ENCODE assay signal across 25 mouse cellular contexts in the genomic region with DNA sequence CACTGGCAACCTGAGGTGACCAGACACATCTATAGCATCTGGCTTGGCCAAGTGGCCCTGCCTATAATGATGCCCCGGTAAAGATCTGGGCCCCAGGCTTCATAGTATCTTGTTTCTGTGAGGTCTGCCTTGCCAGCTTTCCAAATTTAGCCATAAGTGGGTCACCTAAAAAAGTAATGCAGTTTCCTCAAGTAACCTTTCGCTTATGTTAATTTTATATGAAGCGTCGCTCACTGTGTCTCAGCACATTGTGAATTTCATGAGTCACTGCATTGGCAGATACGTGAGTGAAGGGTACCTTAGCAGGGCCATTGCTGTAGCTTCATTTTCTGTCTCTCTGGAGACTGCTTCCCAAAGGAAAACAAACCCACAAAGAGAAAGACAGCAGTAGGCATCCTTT.
DNase-seq lines count a peak whose midpoint lies in the region; ATAC-seq and TF ChIP-seq lines count a peak whose summit lies in the region.
"Had no signal": no experiment of that assay in that cellular context is flagged by ENCODE, and none has a peak within 500 bp of the region (broad histone marks: within the 10 kb centered on the region; RNA-seq: fewer than 3 reads in every experiment).

No protein-coding gene starts in this region.

- H3K9ac ChIP-seq in midbrain, embryonic 16.5 days (ENCODE audit: low read depth, low read length): no peak overlapping the region
- H3K9ac ChIP-seq in midbrain, embryonic 11.5 days (ENCODE audit: low read length): no peak overlapping the region
- H3K9ac ChIP-seq: embryonic facial prominence, embryonic 12.5 days; heart, embryonic 12.5 days; hindbrain, embryonic 13.5 days; liver, embryonic 12.5 days; liver, postnatal 0 days; midbrain, embryonic 12.5 days; neural tube, embryonic 15.5 days had no signal

- peak overlapping the region; percentile 3; the same call in 1 of the 2 replicates for H3K27ac ChIP-seq in layer of hippocampus, adult 2 months
- H3K27ac ChIP-seq in midbrain, embryonic 16.5 days (ENCODE audit: low read length): no peak overlapping the region; the same call in 1 of the 2 replicates
- no peak overlapping the region for H3K27ac ChIP-seq in midbrain, embryonic 11.5 days (ENCODE audit: low read depth, low read length)
- H3K27ac ChIP-seq in limb, embryonic 10.5 days: no peak overlapping the region
- H3K27ac ChIP-seq: embryonic facial prominence, embryonic 12.5 days; heart, adult 2 months; hindbrain, embryonic 13.5 days; liver, embryonic 12.5 days; midbrain, embryonic 12.5 days; neural tube, embryonic 15.5 days had no signal

- TF ChIP-seq CTCF in layer of hippocampus, adult 2 months (conservative IDR thresholded peaks at IDR 0.05): no peak

- WGBS in midbrain, embryonic 16.5 days: 75% methylated on average over 5 of the region's 5 CpGs
- WGBS in midbrain, embryonic 11.5 days: 75% methylated on average over 5 of the region's 5 CpGs
- 94% methylated on average over 5 of the region's 5 CpGs for WGBS in limb, embryonic 10.5 days

- H3K4me1 ChIP-seq in midbrain, embryonic 16.5 days (ENCODE audit: control insufficient read depth, insufficient read depth, low read length): no peaks in the 10 kb centered on the region
- H3K4me1 ChIP-seq in midbrain, embryonic 11.5 days (ENCODE audit: control insufficient read depth, insufficient read depth, low read length): no peaks in the 10 kb centered on the region
- H3K4me1 ChIP-seq in limb, embryonic 10.5 days: no peaks in the 10 kb centered on the region
- H3K4me1 ChIP-seq: embryonic facial prominence, embryonic 12.5 days; heart, embryonic 12.5 days; hindbrain, embryonic 13.5 days; liver, embryonic 12.5 days; midbrain, embryonic 12.5 days; neural tube, embryonic 15.5 days had no signal

- H3K27me3 ChIP-seq in midbrain, embryonic 16.5 days (ENCODE audit: control insufficient read depth, insufficient read depth, low read depth, low read length): no peaks in the 10 kb centered on the region
- H3K27me3 ChIP-seq in midbrain, embryonic 11.5 days (ENCODE audit: control insufficient read depth, insufficient read depth, low read length): no peaks in the 10 kb centered on the region
- no peaks in the 10 kb centered on the region for H3K27me3 ChIP-seq in limb, embryonic 10.5 days (ENCODE audit: low read depth, poor library complexity, severe bottlenecking)
- H3K27me3 ChIP-seq: embryonic facial prominence, embryonic 12.5 days; heart, embryonic 12.5 days; hindbrain, embryonic 13.5 days; liver, embryonic 12.5 days; midbrain, embryonic 12.5 days; neural tube, embryonic 15.5 days had no signal

- H3K4me2 ChIP-seq in midbrain, embryonic 16.5 days (ENCODE audit: low read length): no peak overlapping the region
- no peak overlapping the region for H3K4me2 ChIP-seq in midbrain, embryonic 11.5 days
- H3K4me2 ChIP-seq: embryonic facial prominence, embryonic 12.5 days; heart, embryonic 12.5 days; hindbrain, embryonic 13.5 days; liver, embryonic 12.5 days; midbrain, embryonic 12.5 days; neural tube, embryonic 15.5 days had no signal

- H3K9me3 ChIP-seq in midbrain, embryonic 16.5 days (replicated peaks; ENCODE audit: control insufficient read depth, low read length, poor library complexity, severe bottlenecking): no peaks in the 10 kb centered on the region
- no peaks in the 10 kb centered on the region for H3K9me3 ChIP-seq in midbrain, embryonic 11.5 days (ENCODE audit: control insufficient read depth, low read length)
- H3K9me3 ChIP-seq in limb, embryonic 10.5 days (replicated peaks): no peaks in the 10 kb centered on the region
- H3K9me3 ChIP-seq: embryonic facial prominence, embryonic 12.5 days; heart, embryonic 12.5 days; hindbrain, embryonic 13.5 days; liver, embryonic 12.5 days; midbrain, embryonic 12.5 days; neural tube, embryonic 15.5 days had no signal

- no peak overlapping the region for H3K4me3 ChIP-seq in layer of hippocampus, adult 2 months
- no peak overlapping the region for H3K4me3 ChIP-seq in midbrain, embryonic 16.5 days (ENCODE audit: low read depth, low read length)
- H3K4me3 ChIP-seq in midbrain, embryonic 11.5 days (ENCODE audit: low read depth, low read length): no peak overlapping the region
- H3K4me3 ChIP-seq in limb, embryonic 10.5 days: no peak overlapping the region
- H3K4me3 ChIP-seq: embryonic facial prominence, embryonic 12.5 days; heart, adult 2 months; heart, embryonic 12.5 days; hindbrain, embryonic 13.5 days; liver, embryonic 12.5 days; midbrain, embryonic 12.5 days; neural tube, embryonic 15.5 days had no signal

- H3K36me3 ChIP-seq in midbrain, embryonic 16.5 days (ENCODE audit: control insufficient read depth, insufficient read depth, low read length): no peaks in the 10 kb centered on the region
- no peaks in the 10 kb centered on the region for H3K36me3 ChIP-seq in midbrain, embryonic 11.5 days (ENCODE audit: control insufficient read depth, insufficient read depth, low read length)
- H3K36me3 ChIP-seq in limb, embryonic 10.5 days: no peaks in the 10 kb centered on the region
- H3K36me3 ChIP-seq: embryonic facial prominence, embryonic 12.5 days; heart, embryonic 12.5 days; hindbrain, embryonic 13.5 days; liver, embryonic 12.5 days; midbrain, embryonic 12.5 days; neural tube, embryonic 15.5 days had no signal

- DNase-seq in cerebellum, adult 9-11 months: peak; percentile 2
- DNase-seq in cerebellum, adult 18-20 months: no peak
- DNase-seq in layer of hippocampus, adult 2 months (ENCODE audit: low spot score in 2 of 2): no peak
- DNase-seq in layer of hippocampus, adult 9-11 months: no peak
- no peak for DNase-seq in midbrain, embryonic 11.5 days (ENCODE audit: low spot score, missing footprints)
- no peak for DNase-seq in limb, embryonic 10.5 days (ENCODE audit: low spot score)
- DNase-seq: adrenal gland, postnatal 10 days; cerebellum, adult 11-12 months; embryo, embryonic 11 days; heart, adult 2 months; heart, postnatal 4 days; kidney, adult 8-10 months; kidney, postnatal 10 days; liver, postnatal 0 days; lung, postnatal 36 days; right cerebral cortex, postnatal 4 days had no signal

- 0 out of 2 replicates have a peak, but pooled peaks have one; percentile 45 for ATAC-seq in midbrain, embryonic 16.5 days
- ATAC-seq in midbrain, embryonic 11.5 days (ENCODE audit: low FRiP score): no peak
- ATAC-seq: intestine, embryonic 16.5 days; liver, embryonic 12.5 days; liver, postnatal 0 days; Patski had no signal
